Mouse (Mus musculus): ENCODE data around the gene Ephb2. TPM values are rescaled to one million over a fixed set of nuclear protein-coding genes. Genes with fewer than 3 reads are reported as not detected.

Gene Ephb2
- polyA plus RNA-seq, 1 experiment from 2014 or later, result 8.7 TPM

DNA sequence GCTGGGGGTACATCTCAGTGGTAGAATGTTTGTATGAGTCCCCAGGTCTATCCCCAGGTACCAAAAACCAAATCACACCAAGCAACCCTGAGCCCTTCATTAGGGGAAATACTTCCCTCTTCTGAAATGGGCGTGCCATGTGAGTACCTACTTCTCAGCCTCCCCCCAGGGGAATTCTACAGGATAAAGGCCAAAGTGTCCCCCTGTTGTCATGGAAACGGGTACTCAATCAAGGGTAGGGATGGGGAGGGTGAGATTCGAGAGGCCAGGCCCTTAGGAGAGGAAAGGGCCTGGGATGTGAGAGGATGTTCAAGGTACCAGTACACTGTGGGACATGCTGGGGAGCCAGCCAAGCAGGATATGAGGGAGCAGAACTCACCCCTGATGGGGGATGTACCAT, 61.6 kb downstream of the Ephb2 start:
- H3K4me1 ChIP-seq, result peaks cover 29% of the 10 kb centered on the region
- H3K27me3 ChIP-seq, result no peaks in the 10 kb centered on the region
- peaks cover 17% of the 10 kb centered on the region for H3K36me3 ChIP-seq
- ATAC-seq (replicated peaks; ENCODE audit: low FRiP score), result no peak
- H3K4me2 ChIP-seq, result no peak overlapping the region
- 63% methylated on average over 3 of the region's 3 CpGs for WGBS
- H3K9ac ChIP-seq, result no peak overlapping the region
- no peaks in the 10 kb centered on the region for H3K9me3 ChIP-seq (replicated peaks)
- no peak overlapping the region for H3K27ac ChIP-seq
- H3K4me3 ChIP-seq (replicated peaks), result no peak overlapping the region

DNA sequence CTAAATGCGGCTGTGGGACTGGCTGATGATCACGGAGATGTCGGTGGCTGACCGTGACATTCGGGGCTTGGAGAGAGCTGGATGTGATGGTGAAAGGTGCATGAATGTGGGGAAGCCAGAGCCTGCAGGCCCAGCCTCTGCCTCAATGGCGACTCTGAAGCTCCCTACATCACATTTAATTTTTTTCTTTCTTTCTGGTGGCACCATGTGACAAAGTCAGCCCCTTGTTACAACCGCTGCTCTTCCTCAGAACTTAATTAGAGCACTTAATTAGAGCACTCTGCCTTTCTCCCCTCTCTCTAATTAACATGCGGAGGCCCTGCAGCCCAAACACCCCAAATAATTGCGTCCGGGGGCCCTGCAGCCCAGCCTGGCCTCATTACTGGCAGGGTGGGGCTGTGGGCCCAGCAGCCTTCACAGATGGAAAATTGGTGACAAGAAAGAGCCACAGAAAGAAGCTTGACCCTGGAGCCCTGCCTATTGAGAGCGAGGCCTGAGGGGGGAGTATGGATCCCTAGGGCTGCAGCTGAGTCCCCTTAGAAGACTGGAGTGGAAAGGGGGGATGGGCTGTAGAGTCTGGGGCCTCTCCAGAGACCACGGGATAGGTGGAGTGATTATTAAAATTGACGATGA, 62.7 kb downstream of the Ephb2 start:
- Histone ChIP-seq H3K27me3 (no peaks in the 10 kb centered on the region), H3K9ac (no peak overlapping the region), H3K9me3 (replicated peaks) (no peaks in the 10 kb centered on the region), H3K36me3 (peaks cover 21% of the 10 kb centered on the region), H3K4me2 (no peak overlapping the region), H3K4me3 (replicated peaks) (no peak overlapping the region), H3K4me1 (peaks cover 19% of the 10 kb centered on the region), H3K27ac (no peak overlapping the region)
- no peak for ATAC-seq (replicated peaks; ENCODE audit: low FRiP score)
- WGBS, result 73% methylated on average over 13 of the region's 13 CpGs

GRCm38 (mm10) chr4:136772318-136772717, 63.5 kb downstream of the Ephb2 start:
- Histone ChIP-seq H3K4me2 (no peak overlapping the region), H3K36me3 (peaks cover 21% of the 10 kb centered on the region), H3K27ac (no peak overlapping the region), H3K4me1 (peaks cover 16% of the 10 kb centered on the region), H3K4me3 (replicated peaks) (no peak overlapping the region), H3K9ac (no peak overlapping the region), H3K27me3 (no peaks in the 10 kb centered on the region), H3K9me3 (replicated peaks) (no peaks in the 10 kb centered on the region)
- ATAC-seq (replicated peaks; ENCODE audit: low FRiP score), result no peak
- WGBS, result 82% methylated on average over 5 of the region's 5 CpGs

DNA sequence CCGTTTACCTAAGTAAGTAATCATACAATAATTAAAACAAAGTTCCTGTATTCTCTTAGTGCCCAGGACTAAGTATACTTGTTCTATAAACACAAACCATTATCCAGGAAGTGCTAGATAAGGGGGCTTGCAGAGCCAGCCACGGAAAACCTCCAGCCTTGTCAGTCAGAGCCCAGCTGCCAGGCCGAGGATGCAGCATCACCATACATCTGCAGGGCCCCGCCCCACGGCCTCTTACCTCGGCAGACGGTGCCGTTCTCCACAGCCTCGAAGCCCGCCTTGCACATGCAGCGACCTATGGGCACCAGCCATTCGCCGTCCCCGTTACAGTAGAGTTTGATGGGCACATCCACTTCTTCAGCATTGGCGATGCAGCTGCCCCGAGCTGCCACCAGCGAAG, 65.1 kb downstream of the Ephb2 start:
- no peak overlapping the region for H3K4me2 ChIP-seq
- no peak for ATAC-seq (replicated peaks; ENCODE audit: low FRiP score)
- H3K27ac ChIP-seq, result no peak overlapping the region
- H3K9me3 ChIP-seq (replicated peaks), result no peaks in the 10 kb centered on the region
- no peak overlapping the region for H3K9ac ChIP-seq
- H3K4me1 ChIP-seq, result peaks cover 14% of the 10 kb centered on the region
- no peaks in the 10 kb centered on the region for H3K27me3 ChIP-seq
- H3K36me3 ChIP-seq, result peaks cover 21% of the 10 kb centered on the region
- no peak overlapping the region for H3K4me3 ChIP-seq (replicated peaks)
- WGBS, result 90% methylated on average over 17 of the region's 17 CpGs

- H3K4me1 ChIP-seq, result peaks cover 28% of the 10 kb centered on the region
- no peak overlapping the region for H3K4me2 ChIP-seq
- no peaks in the 10 kb centered on the region for H3K27me3 ChIP-seq
- 98% methylated on average over 3 of the region's 3 CpGs for WGBS
- no peaks in the 10 kb centered on the region for H3K9me3 ChIP-seq (replicated peaks)
- no peak for ATAC-seq (replicated peaks; ENCODE audit: low FRiP score)
- H3K4me3 ChIP-seq (replicated peaks), result no peak overlapping the region
- H3K36me3 ChIP-seq, result peaks cover 21% of the 10 kb centered on the region
- no peak overlapping the region for H3K27ac ChIP-seq
- no peak overlapping the region for H3K9ac ChIP-seq
Observed at GRCm38 (mm10) chr4:136768499-136768898, 67.3 kb downstream of the Ephb2 start.

- WGBS, result 50% methylated on average over 7 of the region's 7 CpGs
- Histone ChIP-seq H3K27ac (peak overlapping the region; percentile 59), H3K4me1 (peaks cover 60% of the 10 kb centered on the region), H3K9me3 (replicated peaks) (no peaks in the 10 kb centered on the region), H3K27me3 (no peaks in the 10 kb centered on the region), H3K36me3 (peaks cover 8% of the 10 kb centered on the region; the same call in 1 of the 2 replicates), H3K4me3 (replicated peaks) (no peak overlapping the region), H3K9ac (no peak overlapping the region), H3K4me2 (no peak overlapping the region)
- ATAC-seq (replicated peaks; ENCODE audit: low FRiP score), result no peak
Observed at GRCm38 (mm10) chr4:136765080-136765479, 70.7 kb downstream of the Ephb2 start.

- peak overlapping the region; percentile 82 for H3K27ac ChIP-seq
- ATAC-seq (replicated peaks; ENCODE audit: low FRiP score), result peak; percentile 70
Observed at GRCm38 (mm10) chr4:136763349-136763748, 72.4 kb downstream of the Ephb2 start.

GRCm38 (mm10) chr4:136761713-136762380, 73.9 kb downstream of the Ephb2 start:
- 22% methylated on average over 18 of the region's 18 CpGs for WGBS
- ATAC-seq (replicated peaks; ENCODE audit: low FRiP score), result no peak
- H3K27ac ChIP-seq, result peak overlapping the region; percentile 83
- H3K36me3 ChIP-seq, result 0 out of 2 replicates have a peak, but pooled peaks cover 6% of the 10 kb centered on the region
- no peak overlapping the region for H3K9ac ChIP-seq
- no peak overlapping the region for H3K4me2 ChIP-seq
- H3K9me3 ChIP-seq (replicated peaks), result no peaks in the 10 kb centered on the region
- H3K27me3 ChIP-seq, result 0 out of 2 replicates have a peak, but pooled peaks cover under 1% of the 10 kb centered on the region
- peaks cover 70% of the 10 kb centered on the region for H3K4me1 ChIP-seq
- H3K4me3 ChIP-seq (replicated peaks), result no peak overlapping the region

More at GRCm38 (mm10) chr4:136763349-136763748, 72.4 kb downstream of the Ephb2 start:
- Histone ChIP-seq H3K4me2 (no peak overlapping the region), H3K4me1 (peaks cover 60% of the 10 kb centered on the region), H3K36me3 (peaks cover 2% of the 10 kb centered on the region; the same call in 1 of the 2 replicates), H3K27me3 (no peaks in the 10 kb centered on the region), H3K9ac (no peak overlapping the region), H3K9me3 (replicated peaks) (no peaks in the 10 kb centered on the region), H3K4me3 (replicated peaks) (no peak overlapping the region)
- 20% methylated on average over 5 of the region's 5 CpGs for WGBS

DNA sequence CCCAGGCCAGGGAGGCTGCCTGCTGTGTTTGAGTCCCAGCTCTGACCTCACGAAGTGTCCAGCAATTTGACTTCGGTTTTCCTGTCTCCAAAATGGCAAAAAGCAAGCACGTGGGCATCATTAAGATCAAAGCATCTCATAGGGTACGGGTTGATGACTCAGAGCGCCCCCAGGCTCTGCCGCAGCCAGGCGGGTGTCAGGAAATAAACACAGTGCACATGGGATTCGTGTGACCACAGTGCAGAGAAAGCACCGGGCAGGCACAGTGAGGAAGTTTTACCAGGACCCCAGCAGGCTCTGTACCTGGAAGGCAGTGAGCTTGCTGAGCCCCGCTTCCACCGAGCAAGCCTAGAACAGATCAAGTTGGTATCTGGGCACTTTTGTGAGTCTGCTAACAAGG, 74.9 kb downstream of the Ephb2 start:
- no peak overlapping the region for H3K4me3 ChIP-seq (replicated peaks)
- H3K9ac ChIP-seq, result no peak overlapping the region
- H3K27me3 ChIP-seq, result 0 out of 2 replicates have a peak, but pooled peaks cover 2% of the 10 kb centered on the region
- 0 out of 2 replicates have a peak, but pooled peaks cover 6% of the 10 kb centered on the region for H3K36me3 ChIP-seq
- no peaks in the 10 kb centered on the region for H3K9me3 ChIP-seq (replicated peaks)
- no peak overlapping the region for H3K4me2 ChIP-seq
- H3K4me1 ChIP-seq, result peaks cover 70% of the 10 kb centered on the region
- 36% methylated on average over 11 of the region's 11 CpGs for WGBS
- H3K27ac ChIP-seq, result no peak overlapping the region
- no peak for ATAC-seq (replicated peaks; ENCODE audit: low FRiP score)

DNA sequence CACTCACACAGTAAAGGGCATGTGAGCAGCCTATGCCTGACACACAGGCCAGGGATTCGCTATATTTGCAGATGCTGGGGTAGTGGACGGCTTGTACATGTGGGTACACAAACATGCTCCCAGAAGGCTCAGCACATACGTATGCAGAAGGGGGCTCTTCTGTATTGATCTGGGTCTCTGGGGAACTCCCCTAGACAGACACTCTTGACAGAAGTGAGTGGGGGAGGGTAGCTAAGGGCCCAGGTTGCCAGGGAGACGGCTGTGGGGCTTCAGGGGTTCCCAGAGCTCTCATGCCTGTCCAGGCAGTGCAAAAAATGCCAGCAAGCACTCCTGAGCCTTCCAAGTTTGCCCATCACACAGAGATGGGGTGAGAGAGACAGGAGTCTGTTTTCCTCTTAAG, 78.7 kb downstream of the Ephb2 start:
- H3K9ac ChIP-seq, result no peak overlapping the region

DNA sequence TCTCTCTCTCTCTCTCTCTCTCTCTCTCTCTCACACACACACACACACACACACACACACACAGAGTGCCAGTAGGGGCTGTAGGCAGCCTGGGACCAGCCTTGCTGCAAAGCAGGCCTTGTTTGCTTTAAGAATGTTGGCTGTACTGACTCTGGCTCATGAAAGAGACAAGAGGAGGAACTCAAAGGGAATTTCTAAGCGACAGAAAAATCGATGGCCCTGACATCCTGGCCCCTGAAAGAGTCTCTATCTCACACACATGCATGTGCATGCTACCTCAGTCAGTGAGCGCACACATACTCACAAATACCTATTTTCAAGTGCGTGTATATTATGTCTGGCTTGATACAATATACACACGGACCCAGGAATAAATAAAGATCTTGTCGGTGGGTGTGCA, 79.3 kb downstream of the Ephb2 start:
- Histone ChIP-seq H3K4me2 (no peak overlapping the region), H3K9me3 (replicated peaks) (no peaks in the 10 kb centered on the region), H3K4me1 (peaks cover 49% of the 10 kb centered on the region), H3K36me3 (0 out of 2 replicates have a peak, but pooled peaks cover 6% of the 10 kb centered on the region), H3K27ac (no peak overlapping the region), H3K27me3 (0 out of 2 replicates have a peak, but pooled peaks cover 2% of the 10 kb centered on the region), H3K4me3 (replicated peaks) (no peak overlapping the region), H3K9ac (no peak overlapping the region)
- no peak for ATAC-seq (replicated peaks; ENCODE audit: low FRiP score)
- 58% methylated on average over 6 of the region's 6 CpGs for WGBS

More for the DNA sequence above, 78.7 kb downstream of the Ephb2 start:
- 0 out of 2 replicates have a peak, but pooled peaks cover 2% of the 10 kb centered on the region for H3K27me3 ChIP-seq
- H3K9me3 ChIP-seq (replicated peaks), result no peaks in the 10 kb centered on the region
- peaks cover 55% of the 10 kb centered on the region for H3K4me1 ChIP-seq
- no peak overlapping the region for H3K4me2 ChIP-seq
- ATAC-seq (replicated peaks; ENCODE audit: low FRiP score), result no peak
- H3K27ac ChIP-seq, result 0 out of 2 replicates have a peak overlapping the region, but pooled peaks have one; percentile 27
- H3K36me3 ChIP-seq, result 0 out of 2 replicates have a peak, but pooled peaks cover 6% of the 10 kb centered on the region
- WGBS, result 67% methylated on average over 4 of the region's 4 CpGs
- H3K4me3 ChIP-seq (replicated peaks), result no peak overlapping the region

DNA sequence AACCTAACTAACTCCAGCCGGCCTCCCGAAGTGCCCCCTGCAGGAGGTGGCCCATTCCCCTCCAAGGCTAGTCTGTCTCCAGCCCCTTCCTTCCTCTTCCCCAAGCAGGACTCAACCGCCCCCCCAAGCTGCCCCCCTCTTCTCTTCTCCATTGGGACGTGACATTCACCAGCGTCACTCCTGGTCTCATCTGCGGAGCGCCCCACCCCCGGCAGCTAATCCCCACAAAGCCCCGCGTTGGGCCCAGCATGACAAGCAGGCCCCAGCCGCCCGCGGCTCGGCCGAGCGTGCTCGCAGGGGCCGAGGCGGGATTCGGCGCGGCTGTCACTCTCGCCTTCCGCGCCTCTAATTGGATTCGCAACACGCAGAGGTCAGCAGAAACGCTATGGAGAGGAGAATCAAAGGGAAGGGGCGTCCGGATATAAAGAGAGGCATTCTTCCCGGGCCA, 80.4 kb downstream of the Ephb2 start:
- Histone ChIP-seq H3K4me3 (replicated peaks) (peak overlapping the region; percentile 34), H3K4me2 (peak overlapping the region; percentile 61), H3K4me1 (peaks cover 49% of the 10 kb centered on the region), H3K27ac (peak overlapping the region; percentile 39; the same call in 1 of the 2 replicates), H3K9me3 (replicated peaks) (no peaks in the 10 kb centered on the region), H3K27me3 (peaks cover 6% of the 10 kb centered on the region; the same call in 1 of the 2 replicates), H3K9ac (peak overlapping the region; percentile 32), H3K36me3 (0 out of 2 replicates have a peak, but pooled peaks cover 6% of the 10 kb centered on the region)
- WGBS, result 2% methylated on average over 31 of the region's 31 CpGs
- peak; percentile 47 for ATAC-seq (replicated peaks; ENCODE audit: low FRiP score)
